Mouse (Mus musculus): ENCODE measurements at regions not wholly inside any gene's neighbourhood (a gene's known extent, or its start where the extent isn't known, plus 50 kb on each side); places are given as distances from the start of the nearest gene placed in this dataset.
"Not testable (repeated sequence)": the region's sequence is repeated elsewhere in the genome, so short reads cannot be mapped to it uniquely, and the experiment has no call there.

DNA sequence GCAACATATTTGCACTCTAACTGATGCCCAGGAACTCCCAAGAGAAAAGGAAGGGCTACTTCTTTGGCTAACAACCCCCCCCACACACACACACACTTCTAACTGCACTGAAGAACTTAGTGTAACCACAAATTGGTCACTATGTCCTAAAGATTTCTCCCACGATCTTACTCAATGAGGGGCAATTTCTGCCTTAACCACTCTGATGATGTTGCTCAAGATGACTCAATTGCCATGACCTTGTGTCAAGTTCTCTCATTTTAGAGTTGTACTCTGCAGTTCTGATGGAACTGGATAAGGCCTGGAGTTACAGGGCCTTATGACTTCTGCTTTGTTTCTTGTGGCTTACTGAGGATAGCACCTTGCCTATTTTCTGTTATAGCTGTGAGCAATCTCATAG lies 81.7 kb downstream of the Sem1 start:
- peak in 1 of 2 experiments; percentile 3 for DNase-seq

DNA sequence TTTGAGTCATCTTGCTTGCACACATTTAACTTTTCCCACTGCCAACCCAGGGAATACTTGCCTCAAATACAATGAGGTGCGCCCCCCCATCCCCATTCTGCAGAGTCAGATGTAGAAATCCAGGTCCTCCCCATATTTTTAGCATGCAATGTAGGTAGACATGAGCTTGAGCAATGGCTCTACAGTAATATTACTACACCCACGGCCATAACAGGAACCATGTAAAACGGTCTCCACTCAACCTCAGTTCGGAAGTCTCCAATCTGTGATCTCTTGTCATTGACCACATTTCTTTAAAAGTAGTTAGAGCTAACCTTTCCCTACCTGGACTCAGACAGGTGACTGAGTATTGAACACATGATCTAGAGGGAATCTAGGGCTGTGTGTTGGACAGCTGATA lies 82.1 kb downstream of the Sem1 start:
- DNase-seq, result no peak

- DNase-seq, result no peak
Measured at GRCm38 (mm10) chr6:6488191-6488590, 90.3 kb downstream of the Sem1 start.

DNA sequence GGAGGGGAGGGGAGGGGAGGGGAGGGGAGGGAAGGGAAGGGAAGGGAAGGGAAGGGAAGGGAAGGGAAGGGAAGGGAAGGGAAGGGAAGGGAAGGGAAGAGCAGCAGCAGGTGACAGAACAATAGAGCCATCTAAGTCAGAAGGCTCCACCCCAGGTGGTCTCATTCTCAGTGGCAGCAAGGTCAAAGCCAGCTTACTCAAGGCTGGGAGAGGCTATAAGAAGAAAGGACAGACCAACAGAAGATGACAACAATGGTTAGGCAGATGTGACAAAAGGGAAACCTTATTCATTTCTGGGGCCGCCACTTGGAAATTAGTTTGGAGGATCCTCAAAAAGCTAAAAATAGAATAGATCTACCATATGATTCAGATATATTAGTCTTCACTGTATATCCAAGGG lies 96.9 kb downstream of the Sem1 start:
- not testable (repeated sequence) for DNase-seq

- DNase-seq, result no peak
Measured at GRCm38 (mm10) chr6:6470397-6470796, 108.1 kb downstream of the Sem1 start.

- DNase-seq, result no peak
Measured at GRCm38 (mm10) chr6:6467526-6467925, 110.9 kb downstream of the Sem1 start.

DNA sequence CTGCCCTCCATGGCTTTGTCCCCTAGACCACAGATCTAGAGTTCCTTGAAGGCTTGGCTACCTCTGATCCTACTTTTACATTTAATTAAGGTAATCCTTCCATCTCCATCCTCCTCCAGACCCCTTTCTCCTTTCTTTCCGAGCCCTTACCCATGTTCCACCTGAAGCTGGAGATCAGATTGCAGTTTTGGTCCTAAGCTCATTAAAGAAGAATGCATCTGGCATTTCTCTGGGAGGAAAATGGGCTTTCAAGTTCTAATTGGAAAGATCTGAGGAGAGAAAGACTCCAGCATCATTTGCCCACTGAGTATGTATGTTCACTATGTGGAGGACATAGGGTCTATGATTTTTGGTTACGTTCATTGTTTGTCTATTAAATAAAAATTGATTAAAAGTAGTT lies 112.2 kb downstream of the Sem1 start:
- no peak for DNase-seq

GRCm38 (mm10) chr6:6463807-6464470 lies 114.5 kb downstream of the Sem1 start:
- DNase-seq, result no peak

DNA sequence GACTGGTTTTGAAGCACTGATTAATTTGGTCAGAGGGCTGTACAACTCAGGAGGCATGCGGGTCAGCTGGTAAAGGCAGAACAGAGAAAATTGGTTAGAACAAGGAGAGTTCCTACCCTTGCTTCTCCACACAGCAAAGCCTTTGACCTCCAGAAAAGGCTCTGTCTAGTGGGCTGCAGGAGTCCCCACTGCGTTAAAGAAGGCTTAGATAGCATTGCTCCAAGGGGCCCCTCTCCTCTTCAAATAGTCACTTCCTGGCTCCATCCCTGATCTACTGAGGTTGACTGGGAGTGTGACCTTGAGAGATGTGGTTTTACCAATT lies 118.6 kb downstream of the Sem1 start:
- no peak for DNase-seq

GRCm38 (mm10) chr6:6459006-6459917 lies 119.2 kb downstream of the Sem1 start:
- DNase-seq, result no peak

DNA sequence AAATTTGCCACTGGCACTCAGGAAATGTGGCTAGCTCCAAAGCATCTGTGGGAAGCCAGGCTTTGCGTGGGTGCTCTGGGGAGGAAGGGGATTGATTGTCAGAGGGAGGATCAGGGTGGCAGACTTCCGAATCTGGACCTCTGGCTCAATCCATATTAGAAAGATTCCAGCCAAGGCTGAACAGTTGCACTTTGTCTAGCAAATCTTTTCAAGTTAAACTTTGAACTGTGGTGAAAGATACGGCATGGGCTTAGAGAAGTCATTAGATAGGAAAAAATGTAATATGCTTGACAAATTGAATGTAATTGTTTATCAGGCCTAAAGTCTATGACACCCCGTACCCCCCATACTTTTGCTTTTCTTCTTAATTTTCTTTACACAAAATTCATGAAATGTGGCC lies 120.7 kb downstream of the Sem1 start:
- DNase-seq, result no peak

- DNase-seq, result no peak
Measured at GRCm38 (mm10) chr6:6457001-6457400, 121.5 kb downstream of the Sem1 start.

- no peak for DNase-seq
Measured at GRCm38 (mm10) chr6:6455566-6455965, 122.9 kb downstream of the Sem1 start.

DNA sequence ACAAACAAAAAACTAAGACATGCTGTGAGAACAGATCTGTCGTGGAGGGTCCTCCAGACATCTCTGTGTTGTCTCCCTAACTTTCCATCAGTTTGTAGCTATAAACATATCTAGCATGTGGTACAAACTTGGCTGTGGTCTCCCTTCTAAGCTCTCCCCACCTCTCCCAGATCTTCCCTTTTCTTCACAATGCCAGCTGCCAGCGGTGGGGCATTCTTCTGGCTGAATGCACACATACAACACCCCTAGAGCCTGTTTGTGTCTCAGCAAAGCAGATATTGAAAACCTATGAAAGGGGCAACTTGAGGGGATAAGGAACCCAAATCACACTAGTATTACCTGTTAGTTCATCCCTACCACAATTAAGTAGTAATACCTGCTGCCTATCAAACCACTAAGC lies 124.1 kb downstream of the Sem1 start:
- no peak for DNase-seq

DNA sequence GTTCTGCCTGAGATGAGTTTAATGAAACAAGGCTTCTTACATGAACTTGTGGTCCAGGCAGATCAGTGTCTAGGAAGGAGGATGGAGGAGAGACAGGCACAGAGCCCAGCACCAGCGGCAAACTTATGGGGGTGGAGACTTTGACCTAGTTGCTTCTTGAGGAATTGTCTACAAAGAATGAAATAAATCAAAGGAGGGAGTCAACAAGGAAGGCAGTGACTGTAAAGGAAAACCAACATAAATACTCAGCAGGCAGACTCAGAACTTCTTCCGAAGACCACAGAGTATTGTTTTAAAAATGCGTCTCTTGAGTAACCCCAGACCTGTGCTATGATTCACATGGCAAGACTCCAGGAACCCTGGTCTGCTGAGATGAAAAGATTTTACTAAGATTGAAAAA lies 143.6 kb downstream of the Sem1 start:
- no peak for DNase-seq

DNA sequence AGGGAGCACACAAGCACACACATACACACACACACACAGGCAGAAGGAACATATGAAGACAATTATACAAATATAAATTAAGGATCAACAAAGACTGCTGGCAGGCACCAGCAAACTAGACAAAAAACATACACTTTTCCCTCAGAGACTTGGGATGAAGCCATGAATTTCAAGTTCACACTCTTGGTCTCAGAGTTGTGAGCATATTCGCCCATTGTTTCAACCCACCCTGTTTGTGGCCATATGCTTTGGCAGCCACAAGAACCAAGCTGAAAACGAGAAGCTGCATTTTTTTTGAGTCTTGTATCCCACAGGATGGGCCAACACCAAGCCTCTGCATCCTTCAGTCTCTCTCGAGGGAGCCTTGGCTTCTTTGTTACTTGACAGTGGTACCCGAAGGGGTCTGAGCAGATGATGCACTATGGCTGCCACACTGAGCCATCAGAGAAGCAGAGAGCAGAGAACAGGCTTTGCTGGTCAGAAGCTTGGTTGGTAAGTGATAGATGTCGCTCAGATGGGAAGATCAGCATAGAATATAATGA lies 144.1 kb downstream of the Sem1 start:
- DNase-seq, result no peak

DNA sequence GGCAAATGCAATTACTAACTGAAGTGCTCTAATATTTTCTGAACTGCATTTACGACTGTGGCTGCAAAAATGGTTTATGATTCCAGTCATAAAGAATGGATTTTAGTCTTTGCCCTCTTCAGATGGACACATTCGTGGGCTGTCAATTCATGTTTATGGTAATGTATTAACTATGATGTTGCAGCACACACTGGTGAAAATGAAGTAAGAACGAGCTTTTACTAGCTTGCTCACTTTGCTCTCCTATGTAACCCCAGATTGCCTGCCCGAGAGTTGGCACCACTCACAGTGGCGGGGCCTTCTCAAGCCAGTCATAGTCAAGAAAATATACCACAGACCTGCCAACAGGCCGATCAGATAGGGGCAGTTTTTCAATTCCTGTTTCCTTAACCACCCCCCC lies 145.3 kb downstream of the Sem1 start:
- no peak for DNase-seq

- DNase-seq, result no peak
Measured at GRCm38 (mm10) chr6:6414654-6415610, 163.5 kb downstream of the Sem1 start.

GRCm38 (mm10) chr6:6397997-6398396 lies 180.5 kb downstream of the Sem1 start:
- DNase-seq, result no peak

- no peak for DNase-seq
Measured at GRCm38 (mm10) chr6:6389454-6390445, 172.8 kb upstream of the Slc25a13 start.

DNA sequence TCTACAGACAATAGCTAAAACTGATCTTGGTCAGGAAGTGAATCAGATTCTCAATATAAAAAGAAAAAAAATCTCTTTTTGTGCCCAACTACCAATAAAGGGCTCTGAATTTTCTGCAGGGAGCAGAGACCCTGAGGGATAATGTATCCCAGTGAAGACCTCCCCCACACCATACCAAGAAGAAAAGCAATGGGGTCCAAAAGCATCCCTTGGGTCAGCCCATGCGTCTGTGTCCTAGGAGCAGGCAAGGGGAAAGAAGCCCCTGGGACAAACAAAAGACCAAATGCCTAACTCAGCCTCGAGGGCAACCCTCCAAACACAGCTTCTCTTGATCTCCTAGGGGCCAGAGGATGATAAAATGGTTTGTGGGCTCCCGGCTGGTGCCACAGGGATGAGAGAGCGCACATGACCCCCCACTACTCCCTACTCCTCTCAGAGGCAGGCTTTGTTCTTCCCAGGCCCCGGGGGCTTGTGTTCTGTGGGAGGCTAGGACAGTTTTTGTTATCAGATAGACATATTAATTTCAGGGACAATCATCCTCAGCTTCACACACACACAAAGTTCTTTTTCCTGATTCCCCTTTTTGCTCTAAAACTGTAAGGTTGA lies 172.0 kb upstream of the Slc25a13 start:
- no peak for DNase-seq

Measured in adrenal gland, postnatal 36 days (tissue).